In the genomic region with DNA sequence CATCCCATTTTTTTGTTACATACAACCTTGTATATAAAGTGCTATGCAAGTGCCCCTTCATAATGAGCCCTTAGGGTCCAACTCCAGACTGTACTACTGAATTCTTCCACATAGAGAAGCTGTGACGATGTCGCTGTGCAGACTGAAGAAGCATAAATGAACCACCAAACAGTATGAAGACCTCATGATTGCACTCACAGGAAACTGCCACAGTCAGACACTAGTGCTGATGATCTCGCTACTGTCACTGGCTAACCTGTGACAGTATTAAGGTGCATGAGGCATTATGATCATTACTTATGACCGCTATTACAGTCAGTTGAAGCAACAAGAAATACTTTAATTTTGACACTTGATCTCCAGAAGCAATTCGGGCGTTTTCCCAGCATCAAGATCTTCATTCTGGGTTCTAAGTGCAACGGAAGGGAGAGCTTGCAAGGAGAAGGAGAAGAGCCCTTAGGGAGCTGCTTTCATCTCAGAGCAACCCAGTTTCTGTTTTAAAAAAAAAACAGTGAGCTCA, we compare ENCODE assay signal across 9 mouse cellular contexts. TPM values are rescaled to one million over a fixed set of nuclear protein-coding genes. Genes with fewer than 3 reads are reported as not detected.
DNase-seq lines count a peak whose midpoint lies in the region; ATAC-seq and TF ChIP-seq lines count a peak whose summit lies in the region.
"Had no signal": no experiment of that assay in that cellular context is flagged by ENCODE, and none has a peak within 500 bp of the region (broad histone marks: within the 10 kb centered on the region; RNA-seq: fewer than 3 reads in every experiment).

No protein-coding gene starts in this region.

- ATAC-seq in kidney, embryonic 16.5 days (ENCODE audit: low FRiP score, low TSS enrichment), result no peak
- ATAC-seq in midbrain, embryonic 14.5 days (ENCODE audit: low FRiP score, low TSS enrichment), result no peak

- H3K4me1 ChIP-seq in kidney, embryonic 16.5 days (ENCODE audit: insufficient read depth, low read length), result peaks cover 70% of the 10 kb centered on the region
- H3K4me1 ChIP-seq in bone marrow macrophage, adult 2 months (ENCODE audit: control insufficient read depth, insufficient read depth, low read length), result peaks cover 46% of the 10 kb centered on the region
- H3K4me1 ChIP-seq in midbrain, embryonic 14.5 days (ENCODE audit: control insufficient read depth, insufficient read depth, low read length), result peaks cover 60% of the 10 kb centered on the region

- intact Hi-C loops in gastrocnemius, adult 2 months (cut with DNase I), result no loop called here
- intact Hi-C loops in gastrocnemius, postnatal 36 days (cut with DNase I), result no loop called here

- H3K27ac ChIP-seq in gastrocnemius, adult 2 months, result peak overlapping the region; percentile 100
- peak overlapping the region; percentile 100 for H3K27ac ChIP-seq in kidney, embryonic 16.5 days (ENCODE audit: low read length)
- H3K27ac ChIP-seq in bone marrow macrophage, adult 2 months (ENCODE audit: insufficient read depth, low read depth, low read length), result 0 out of 2 replicates have a peak overlapping the region, but pooled peaks have one; percentile 99
- peak overlapping the region; percentile 14; the same call in 1 of the 2 replicates for H3K27ac ChIP-seq in midbrain, embryonic 14.5 days (replicated peaks; ENCODE audit: low read depth, low read length)

- peak overlapping the region; percentile 37; the same call in 1 of the 2 replicates for H3K9ac ChIP-seq in kidney, embryonic 16.5 days (replicated peaks; ENCODE audit: low read length)
- H3K9ac ChIP-seq in midbrain, embryonic 14.5 days (replicated peaks; ENCODE audit: low read length), result 0 out of 2 replicates have a peak overlapping the region, but pooled peaks have one; percentile 7

- DNase-seq in gastrocnemius, adult 2 months, result no peak
- no peak for DNase-seq in gastrocnemius, postnatal 36 days
- no peak for DNase-seq in kidney, adult 9 months
- peak; percentile 8 for DNase-seq in midbrain, embryonic 14.5 days
- DNase-seq in right cerebral cortex, postnatal 14 days, result no peak
- no peak for DNase-seq in kidney, postnatal 10 days
- DNase-seq: retina, postnatal 1 day had no signal

- no peak for TF ChIP-seq POLR2A in bone marrow macrophage, adult 2 months (IDR thresholded peaks at IDR 0.05; ENCODE audit: borderline replicate concordance, low read depth, low read length)

- no peaks in the 10 kb centered on the region for H3K27me3 ChIP-seq in kidney, embryonic 16.5 days (ENCODE audit: insufficient read depth, low read length)
- H3K27me3 ChIP-seq in midbrain, embryonic 14.5 days (ENCODE audit: control insufficient read depth, insufficient read depth, low read length), result no peaks in the 10 kb centered on the region

- H3K4me3 ChIP-seq in gastrocnemius, adult 2 months, result no peak overlapping the region
- H3K4me3 ChIP-seq in kidney, embryonic 16.5 days (ENCODE audit: low read length), result no peak overlapping the region
- no peak overlapping the region for H3K4me3 ChIP-seq in bone marrow macrophage, adult 2 months (ENCODE audit: insufficient read depth, low read length)
- H3K4me3 ChIP-seq in midbrain, embryonic 14.5 days (replicated peaks; ENCODE audit: low read depth, low read length), result no peak overlapping the region

- TF ChIP-seq CTCF in gastrocnemius, adult 2 months (IDR thresholded peaks at IDR 0.05), result no peak
- TF ChIP-seq CTCF in bone marrow macrophage, adult 2 months (IDR thresholded peaks at IDR 0.05; ENCODE audit: low read depth, low read length), result no peak

- no peaks in the 10 kb centered on the region for H3K9me3 ChIP-seq in kidney, embryonic 16.5 days (ENCODE audit: low read length)
- H3K9me3 ChIP-seq in midbrain, embryonic 14.5 days (ENCODE audit: control insufficient read depth, low read length), result no peaks in the 10 kb centered on the region

- WGBS in kidney, embryonic 16.5 days, result 69% methylated on average over 7 of the region's 7 CpGs
- 45% methylated on average over 7 of the region's 7 CpGs for WGBS in midbrain, embryonic 14.5 days

- 0 out of 2 replicates have a peak, but pooled peaks cover 6% of the 10 kb centered on the region for H3K36me3 ChIP-seq in kidney, embryonic 16.5 days (ENCODE audit: insufficient read depth, low read length)
- H3K36me3 ChIP-seq in midbrain, embryonic 14.5 days (ENCODE audit: control insufficient read depth, insufficient read depth, low read length), result peaks cover 10% of the 10 kb centered on the region; the same call in 1 of the 2 replicates

- no peak overlapping the region for H3K4me2 ChIP-seq in kidney, embryonic 16.5 days (replicated peaks; ENCODE audit: low read depth, low read length)
- H3K4me2 ChIP-seq in midbrain, embryonic 14.5 days (ENCODE audit: low read length), result peak overlapping the region; percentile 82

RNA-seq across cellular contexts. Expression of gene Irf2bpl, which starts 1.9 kb away (rescaled TPM):
- 10 to 100 TPM; 21.5 to 28.2 TPM for total RNA-seq in gastrocnemius, adult 2 months (2021)
- 10 to 100 TPM; 18.6 to 23.7 TPM for total RNA-seq in gastrocnemius, postnatal 36 days (2021)
- polyA plus RNA-seq in kidney, embryonic 16.5 days (2015; fragmentation: Nextera tagmentation; extraction: Ambion mirVana), result 30.3 and 30.4 TPM in 2 replicates
- polyA plus RNA-seq in bone marrow macrophage, adult 2 months (2012; ENCODE audit: insufficient read depth, insufficient read length, missing spikeins), result 11.4 and 12.0 TPM in 2 replicates
- polyA plus RNA-seq in midbrain, embryonic 14.5 days (2014; fragmentation: Nextera tagmentation; extraction: Ambion mirVana), result 71.6 and 80.2 TPM in 2 replicates

Comparison
In these comparisons a context has a peak if more than half of its experiments do, and no peak if none do; other contexts are left out.
1. H3K27ac ChIP-seq: peak in every context shown above with its lines; median percentile 100 in gastrocnemius, adult 2 months; 100 in kidney, embryonic 16.5 days; 99 in bone marrow macrophage, adult 2 months; 14 in midbrain, embryonic 14.5 days.